Mouse (Mus musculus) mouse embryonic stem cell (cell line): ENCODE data around the gene Cfhr2.
"Not testable (repeated sequence)": the region's sequence is repeated elsewhere in the genome, so short reads cannot be mapped to it uniquely, and the experiment has no call there.

ENCODE experiments used
- in situ Hi-C, 2 experiments: fragments of 300-500 bp; cut with MboI; formaldehyde crosslinking; loops; 1 replicate in 1 of 2; 3 replicates in 1 of 2; pipeline ENCODE4 v1.14.3; 2019 to 2020; ENCODE audit warnings: low sequenced_read_pairs in 2 of 2, low pct_unique_long_range_greater_than_20kb in 1 of 2, mixed read lengths in 1 of 2; ENCODE audit not compliant: unreplicated experiment in 1 of 2

Gene Cfhr2

GRCm38 (mm10) chr1:139858548-139858947 lies at the start of gene Cfhr2:
Gene Cfhr2, minus strand, starts transcription at chr1:139858702.
- in situ Hi-C loops, result no loop called here

- in situ Hi-C loops, result no loop called here
Observed at GRCm38 (mm10) chr1:139863751-139864150, 5.2 kb upstream of the Cfhr2 start.

- in situ Hi-C loops, result no loop called here
Observed at GRCm38 (mm10) chr1:139860176-139860575, 1.7 kb upstream of the Cfhr2 start.

GRCm38 (mm10) chr1:139839699-139840098 lies 18.8 kb downstream of the Cfhr2 start:
- in situ Hi-C loops, result no loop called here

GRCm38 (mm10) chr1:139839290-139839689 lies 19.2 kb downstream of the Cfhr2 start:
- in situ Hi-C loops, result no loop called here

GRCm38 (mm10) chr1:139808594-139808993 lies 49.9 kb downstream of the Cfhr2 start:
- in situ Hi-C loops, result no loop called here

GRCm38 (mm10) chr1:139781143-139781542 lies 77.4 kb downstream of the Cfhr2 start, which contains the start of gene Gm4788:
Gene Gm4788, minus strand, starts transcription at chr1:139781243.
- in situ Hi-C loops, result no loop called here

- in situ Hi-C loops, result not testable (repeated sequence)
Observed at GRCm38 (mm10) chr1:139769913-139770312, 88.6 kb downstream of the Cfhr2 start.
